Mouse (Mus musculus) ovary, adult 10 weeks (tissue): ENCODE measurements around the gene Ctdsp2. TPM values are rescaled to one million over a fixed set of nuclear protein-coding genes. Genes with fewer than 3 reads are reported as not detected.

Experiments
- polyA plus RNA-seq: library from polyadenylated mRNA; stranded (reverse); fragments of 350-450 nt; fragmentation: Illumina TruSeq; extraction: RNeasy Lipid Tissue Mini Kit (QIAGEN cat#74804); gene quantifications from one replicate; pipeline ENCODE4 v1.2.3, GENCODE M21; 2014

Ctdsp2 gene
- polyA plus RNA-seq = 49.7 TPM

DNA sequence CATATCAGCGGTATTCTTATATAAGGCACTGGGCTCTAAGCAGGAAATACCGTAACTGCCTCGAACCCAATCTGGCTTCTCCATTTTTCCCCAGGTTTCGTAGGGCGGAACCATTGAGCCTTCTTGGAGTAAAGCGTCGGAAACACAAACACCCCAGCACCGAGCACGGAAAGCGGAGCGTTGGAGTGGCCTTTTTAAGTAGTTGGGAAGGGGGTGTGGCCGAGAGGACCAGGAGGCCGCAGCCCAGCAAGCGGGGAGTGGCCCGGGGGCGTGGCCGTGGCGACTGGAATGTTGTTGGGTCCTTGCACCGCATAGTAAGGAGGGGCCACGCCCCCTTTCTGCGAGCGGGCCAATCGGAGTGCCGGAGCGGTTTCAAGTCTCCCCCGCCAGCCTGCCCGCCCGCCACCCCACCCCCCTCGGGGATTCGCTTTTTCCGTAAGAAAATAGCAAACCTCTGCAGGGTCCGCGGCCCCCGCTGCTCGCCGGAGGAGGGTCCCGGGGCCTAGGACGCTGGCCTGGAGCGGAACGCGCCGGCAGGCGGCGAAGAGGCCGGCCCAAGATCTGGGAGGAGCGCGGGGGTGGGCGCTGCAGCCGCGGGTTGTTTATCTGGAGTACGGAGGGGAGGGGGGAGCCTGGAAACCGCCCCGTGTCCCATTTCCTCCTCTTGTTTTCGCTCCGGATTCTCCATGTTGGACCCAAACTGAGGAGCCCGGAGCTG is at the start of gene Ctdsp2:
Gene Ctdsp2 (plus strand): TSS at position 441 of the 718 bp plus-strand sequence.

DNA sequence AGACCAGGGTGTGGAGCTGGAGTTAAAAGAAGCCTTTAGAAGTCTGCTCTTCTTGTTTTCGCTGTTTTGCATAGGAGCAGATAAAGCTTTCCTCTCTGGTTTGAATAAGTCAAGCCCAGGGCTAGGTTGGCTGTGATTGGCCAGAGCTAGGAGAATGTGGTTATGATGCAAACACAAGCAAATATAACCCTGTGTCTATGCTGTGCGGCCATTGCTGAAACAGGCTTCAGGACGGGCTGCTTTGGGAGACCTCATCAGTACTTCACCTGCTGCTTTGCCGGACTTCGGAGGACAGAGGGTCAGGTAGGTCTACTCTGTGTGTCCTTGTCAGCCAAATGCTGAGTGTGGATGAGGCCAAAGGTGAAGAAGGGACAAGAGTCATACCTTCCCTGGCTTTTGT is 22.0 kb downstream of the Ctdsp2 start, which contains the start of gene Avil:
Gene Avil (plus strand): TSS at position 181 of the 400 bp plus-strand sequence.

GRCm38 (mm10) chr10:127030336-127031296 is 52.1 kb downstream of the Ctdsp2 start, which contains the start of gene Tsfm:
TSS of gene Tsfm (minus strand) at chr10:127030840.

GRCm38 (mm10) chr10:127041274-127041766 is 62.8 kb downstream of the Ctdsp2 start, which contains the start of the genes Mettl1 and Eef1akmt3:
TSS of gene Mettl1 (plus strand) at chr10:127041414.
TSS of gene Eef1akmt3 (minus strand) at chr10:127041513.

GRCm38 (mm10) chr10:127047954-127048353 is 69.4 kb downstream of the Ctdsp2 start, which contains the start of gene Cyp27b1:
TSS of gene Cyp27b1 (plus strand) at chr10:127048250.

Other genes starting within 250 kb of the Ctdsp2 start
- gene Atp23, start 77.4 kb upstream of the Ctdsp2 start, polyA plus RNA-seq = 5.4 TPM
- gene Avil, start 22.0 kb downstream of the Ctdsp2 start, polyA plus RNA-seq = not detected
- 6.6 TPM for gene Tsfm, start 52.1 kb downstream of the Ctdsp2 start, polyA plus RNA-seq
- gene Mettl1, start 62.7 kb downstream of the Ctdsp2 start, polyA plus RNA-seq = 4.7 TPM
- 0.26 TPM for gene Eef1akmt3, start 62.8 kb downstream of the Ctdsp2 start, polyA plus RNA-seq
- gene Cyp27b1, start 69.5 kb downstream of the Ctdsp2 start, polyA plus RNA-seq = not detected
- gene March9, start 81.5 kb downstream of the Ctdsp2 start, polyA plus RNA-seq = 3.0 TPM
- gene Cdk4, start 84.8 kb downstream of the Ctdsp2 start, polyA plus RNA-seq = 50.1 TPM
- 60.6 TPM for gene Tspan31, start 91.5 kb downstream of the Ctdsp2 start, polyA plus RNA-seq
- gene Agap2, start 96.6 kb downstream of the Ctdsp2 start, polyA plus RNA-seq = 0.23 TPM
- 8.6 TPM for gene Os9, start 142.4 kb downstream of the Ctdsp2 start, polyA plus RNA-seq
- gene B4galnt1, start 186.5 kb downstream of the Ctdsp2 start, polyA plus RNA-seq = 0.31 TPM
- gene Slc26a10, start 201.9 kb downstream of the Ctdsp2 start, polyA plus RNA-seq = not detected
- gene Arhgef25, start 211.4 kb downstream of the Ctdsp2 start, polyA plus RNA-seq = 18.3 TPM
- gene Dtx3, start 217.0 kb downstream of the Ctdsp2 start, polyA plus RNA-seq = 2.9 TPM
- 11.7 TPM for gene Pip4k2c, start 232.9 kb downstream of the Ctdsp2 start, polyA plus RNA-seq